Mouse (Mus musculus): ENCODE measurements at regions not wholly inside any gene's neighbourhood (a gene's known extent, or its start where the extent isn't known, plus 50 kb on each side); places are given as distances from the start of the nearest gene placed in this dataset.

DNA sequence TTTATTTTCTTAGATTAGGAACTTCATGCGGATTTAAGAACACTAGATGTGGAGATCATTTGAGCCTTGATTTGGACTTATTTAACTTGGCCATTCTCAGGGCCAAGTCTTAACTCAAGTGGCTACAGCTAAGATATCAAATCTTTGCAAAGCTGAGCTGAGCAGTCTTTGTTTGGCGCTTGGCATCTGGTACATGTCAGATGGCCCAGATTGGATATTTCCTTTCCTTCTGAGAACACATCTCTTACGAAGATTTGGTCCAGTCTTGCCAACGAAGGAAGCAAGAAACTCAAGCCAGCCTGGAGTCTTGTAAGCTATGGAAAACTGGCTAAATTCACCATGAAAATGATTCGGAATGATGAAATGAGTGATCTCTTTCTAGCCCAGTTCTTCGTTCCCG lies 59.1 kb upstream of the Cdc42ep3 start:
- WGBS = 92% methylated on average over 7 of the region's 7 CpGs
- no peaks in the 10 kb centered on the region for H3K27me3 ChIP-seq (ENCODE audit: low read depth, poor library complexity, severe bottlenecking)
- no peaks in the 10 kb centered on the region for H3K36me3 ChIP-seq
- no peaks in the 10 kb centered on the region for H3K9me3 ChIP-seq (replicated peaks)
- no peak for DNase-seq (ENCODE audit: low spot score)
- no peak overlapping the region for H3K27ac ChIP-seq
- no peak overlapping the region for H3K4me3 ChIP-seq
- H3K4me1 ChIP-seq = no peaks in the 10 kb centered on the region

DNA sequence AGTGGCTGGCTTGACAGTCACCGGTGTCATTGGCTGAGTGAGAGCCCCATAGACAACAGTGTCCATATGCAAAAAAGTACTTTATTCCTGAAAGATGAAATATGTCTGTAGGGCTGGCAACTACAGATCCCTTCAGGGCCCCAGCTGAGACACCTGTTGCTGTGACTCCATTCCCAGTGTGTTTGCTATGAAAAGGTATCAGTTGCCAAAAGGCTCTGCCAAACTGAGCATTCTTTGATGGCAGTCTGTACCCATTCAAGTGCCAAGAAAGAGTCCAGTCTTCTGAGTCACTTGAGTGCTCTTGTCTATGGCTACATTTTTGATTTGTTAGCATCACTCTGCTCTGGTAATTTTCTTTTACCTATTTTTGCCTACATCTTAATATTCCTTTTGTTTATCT lies 63.1 kb upstream of the Cdc42ep3 start:
- Histone ChIP-seq H3K4me3 (no peak overlapping the region), H3K36me3 (no peaks in the 10 kb centered on the region), H3K9me3 (replicated peaks) (no peaks in the 10 kb centered on the region), H3K27me3 (ENCODE audit: low read depth, poor library complexity, severe bottlenecking) (no peaks in the 10 kb centered on the region), H3K4me1 (no peaks in the 10 kb centered on the region), H3K27ac (no peak overlapping the region)
- WGBS = 97% methylated on average over 1 of the region's 1 CpGs
- DNase-seq (ENCODE audit: low spot score) = peak; percentile 7

DNA sequence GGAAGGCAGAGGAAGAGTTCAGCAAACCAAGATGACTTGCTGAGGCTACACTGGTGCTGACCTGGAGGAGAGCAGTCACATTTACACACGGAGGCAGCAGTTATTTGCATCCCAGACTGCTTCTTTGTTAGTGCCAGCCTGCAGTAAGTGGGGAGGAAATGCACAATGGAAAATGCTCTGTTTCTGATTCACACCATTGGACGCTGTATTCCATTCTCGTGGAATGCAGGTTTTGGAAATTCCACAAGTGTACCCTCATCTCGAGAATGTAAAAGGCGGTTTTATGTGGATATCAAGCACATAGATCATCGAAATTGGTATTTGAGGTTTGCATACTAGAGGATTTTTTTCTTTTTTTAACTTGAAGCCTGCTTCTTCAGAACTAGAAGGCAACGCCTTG lies 66.7 kb upstream of the Cdc42ep3 start:
- Histone ChIP-seq H3K27me3 (ENCODE audit: low read depth, poor library complexity, severe bottlenecking) (no peaks in the 10 kb centered on the region), H3K9me3 (replicated peaks) (no peaks in the 10 kb centered on the region), H3K4me3 (no peak overlapping the region), H3K27ac (no peak overlapping the region), H3K36me3 (no peaks in the 10 kb centered on the region), H3K4me1 (no peaks in the 10 kb centered on the region)
- 79% methylated on average over 7 of the region's 7 CpGs for WGBS
- no peak for DNase-seq (ENCODE audit: low spot score)

DNA sequence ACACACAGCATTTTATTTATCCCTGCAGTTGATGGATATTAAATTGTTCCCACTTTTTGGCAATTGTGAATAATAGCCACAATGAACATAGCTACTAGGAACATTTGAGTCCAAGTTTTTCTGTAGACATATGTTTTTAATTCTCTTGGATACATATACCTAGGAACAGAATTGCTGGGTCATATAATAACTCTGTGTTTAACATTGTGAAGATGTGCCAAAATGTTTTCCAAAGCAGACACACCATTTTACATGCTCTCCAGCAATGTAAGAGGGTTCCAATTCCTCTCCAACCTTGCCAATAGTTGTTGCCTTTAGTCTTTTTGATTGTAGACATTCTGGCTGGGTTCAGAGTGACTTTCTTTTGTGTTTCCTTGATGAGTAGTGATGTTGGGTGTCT lies 84.3 kb upstream of the Cdc42ep3 start:
- Histone ChIP-seq H3K4me1 (no peaks in the 10 kb centered on the region), H3K9me3 (replicated peaks) (no peaks in the 10 kb centered on the region), H3K27ac (no peak overlapping the region), H3K36me3 (no peaks in the 10 kb centered on the region), H3K4me3 (no peak overlapping the region), H3K27me3 (ENCODE audit: low read depth, poor library complexity, severe bottlenecking) (no peaks in the 10 kb centered on the region)
- no peak for DNase-seq (ENCODE audit: low spot score)

DNA sequence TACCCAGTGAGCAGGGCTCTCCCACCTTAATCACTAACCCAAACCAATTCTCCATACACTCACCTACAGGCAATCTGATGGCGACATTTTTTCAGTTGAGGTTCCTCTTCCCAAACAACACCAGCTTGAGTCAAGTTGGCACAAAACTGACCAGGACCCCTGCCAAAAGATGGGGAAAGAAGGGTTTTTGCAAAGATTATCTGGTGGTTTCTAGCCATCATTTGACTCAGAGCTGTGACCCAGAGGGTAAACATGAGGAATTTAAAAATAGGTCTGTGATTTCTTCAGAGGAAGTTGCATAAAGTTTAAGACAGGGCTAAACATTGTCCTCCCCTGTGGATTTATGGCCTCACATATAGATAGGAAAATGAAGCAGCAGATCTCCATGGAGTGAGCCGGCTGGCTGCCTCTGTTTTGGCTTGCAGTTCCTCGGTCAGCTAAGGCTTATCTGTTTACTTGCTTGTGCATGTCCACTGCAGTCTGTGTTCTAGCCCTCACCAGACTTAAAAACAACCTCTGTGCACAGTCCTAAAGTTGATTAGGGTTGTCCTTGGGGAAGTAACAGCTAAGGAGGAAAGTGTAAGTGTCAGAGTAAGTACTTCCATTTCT lies 87.7 kb upstream of the Cdc42ep3 start:
- 90% methylated on average over 3 of the region's 3 CpGs for WGBS
- Histone ChIP-seq H3K36me3 (no peaks in the 10 kb centered on the region), H3K4me1 (no peaks in the 10 kb centered on the region), H3K27me3 (ENCODE audit: low read depth, poor library complexity, severe bottlenecking) (no peaks in the 10 kb centered on the region), H3K9me3 (replicated peaks) (no peaks in the 10 kb centered on the region), H3K27ac (no peak overlapping the region), H3K4me3 (no peak overlapping the region)
- no peak for DNase-seq (ENCODE audit: low spot score)

DNA sequence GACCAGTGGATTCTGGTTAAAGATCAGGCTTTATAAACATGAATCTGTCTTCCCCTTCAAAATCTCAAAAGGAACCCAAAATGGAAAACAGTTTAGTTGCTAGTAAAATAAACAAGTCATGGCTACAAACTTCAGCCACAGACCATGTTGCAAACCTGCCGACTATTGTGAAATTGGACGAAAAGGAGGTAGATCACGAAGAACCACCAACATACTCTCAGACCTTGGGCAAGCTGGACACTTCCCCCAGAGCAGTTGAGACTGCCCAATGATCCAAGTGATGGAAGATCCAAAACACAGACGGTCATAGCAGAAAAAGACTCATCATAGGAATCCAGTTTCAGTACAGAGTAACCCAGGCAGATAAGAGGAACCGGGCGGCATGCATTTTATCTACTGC lies 92.3 kb upstream of the Cdc42ep3 start:
- H3K27me3 ChIP-seq (ENCODE audit: low read depth, poor library complexity, severe bottlenecking) = no peaks in the 10 kb centered on the region
- H3K4me1 ChIP-seq = peaks cover 8% of the 10 kb centered on the region; the same call in 1 of the 2 replicates
- no peak overlapping the region for H3K27ac ChIP-seq
- H3K9me3 ChIP-seq (replicated peaks) = no peaks in the 10 kb centered on the region
- no peaks in the 10 kb centered on the region for H3K36me3 ChIP-seq
- no peak overlapping the region for H3K4me3 ChIP-seq
- no peak for DNase-seq (ENCODE audit: low spot score)
- 94% methylated on average over 6 of the region's 6 CpGs for WGBS

DNA sequence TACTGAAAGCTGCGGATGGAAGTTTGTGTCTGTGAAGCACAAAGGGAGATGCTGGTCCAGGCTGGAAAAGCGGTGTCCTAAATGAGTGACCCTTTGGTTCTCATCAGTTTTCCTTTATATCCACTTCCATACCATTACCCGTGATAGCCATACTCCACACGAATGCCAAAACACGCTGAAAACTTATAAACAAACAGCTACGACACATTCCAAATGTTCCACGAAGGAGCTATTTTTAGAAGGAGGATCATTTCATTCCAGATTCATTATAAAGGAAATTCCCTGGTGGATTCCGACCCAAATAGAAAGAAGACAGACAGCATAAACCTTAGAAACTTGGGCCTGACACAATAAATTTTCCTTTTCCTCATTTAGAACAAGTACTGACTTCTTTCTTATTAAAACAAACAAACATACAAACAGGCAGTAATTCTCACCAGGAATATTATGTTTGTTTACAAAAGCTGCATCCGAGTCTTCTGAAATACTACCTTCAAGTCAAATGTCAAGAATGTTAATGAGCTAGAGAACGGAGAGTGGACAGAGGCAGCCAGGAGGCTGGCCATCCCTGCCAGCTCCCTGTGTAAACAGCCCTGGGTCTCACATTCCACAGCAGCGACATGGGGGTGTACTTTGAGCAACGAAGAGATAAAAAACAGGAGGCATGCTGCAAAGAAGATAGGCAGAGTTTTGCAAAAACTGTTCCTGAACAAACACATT lies 96.4 kb upstream of the Cdc42ep3 start:
- no peak overlapping the region for H3K27ac ChIP-seq
- H3K4me3 ChIP-seq = no peak overlapping the region
- H3K36me3 ChIP-seq = no peaks in the 10 kb centered on the region
- H3K4me1 ChIP-seq = peaks cover 20% of the 10 kb centered on the region
- no peaks in the 10 kb centered on the region for H3K9me3 ChIP-seq (replicated peaks)
- no peak for DNase-seq (ENCODE audit: low spot score)
- WGBS = 38% methylated on average over 12 of the region's 12 CpGs
- H3K27me3 ChIP-seq (ENCODE audit: low read depth, poor library complexity, severe bottlenecking) = no peaks in the 10 kb centered on the region

DNA sequence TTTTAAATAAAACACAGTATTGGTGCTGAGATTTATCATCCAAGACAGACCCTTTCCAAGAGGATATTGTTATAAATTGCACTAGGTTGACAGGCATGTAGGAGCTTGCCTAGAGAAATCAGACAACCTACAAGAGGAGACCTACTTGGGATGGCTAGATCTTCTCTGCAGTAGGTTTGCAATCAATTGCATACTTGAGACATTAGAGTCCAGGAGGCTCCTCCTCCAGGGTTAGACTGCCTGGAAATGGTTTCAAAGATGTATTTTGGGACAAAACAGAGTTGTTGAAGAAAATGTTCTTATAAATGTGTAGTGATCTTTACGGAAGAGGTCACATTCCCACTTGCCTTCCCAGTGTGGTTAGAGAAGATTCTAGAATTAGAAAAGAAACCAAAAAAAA lies 98.9 kb upstream of the Cdc42ep3 start:
- Histone ChIP-seq H3K36me3 (no peaks in the 10 kb centered on the region), H3K4me3 (no peak overlapping the region), H3K9me3 (replicated peaks) (no peaks in the 10 kb centered on the region), H3K27me3 (ENCODE audit: low read depth, poor library complexity, severe bottlenecking) (no peaks in the 10 kb centered on the region), H3K4me1 (peaks cover 37% of the 10 kb centered on the region), H3K27ac (no peak overlapping the region)
- 89% methylated on average over 1 of the region's 1 CpGs for WGBS
- DNase-seq (ENCODE audit: low spot score) = no peak

GRCm38 (mm10) chr17:79454526-79454925 lies 99.6 kb upstream of the Cdc42ep3 start:
- H3K27ac ChIP-seq = 0 out of 2 replicates have a peak overlapping the region, but pooled peaks have one; percentile 25
- H3K36me3 ChIP-seq = no peaks in the 10 kb centered on the region
- H3K9me3 ChIP-seq (replicated peaks) = no peaks in the 10 kb centered on the region
- no peaks in the 10 kb centered on the region for H3K27me3 ChIP-seq (ENCODE audit: low read depth, poor library complexity, severe bottlenecking)
- peaks cover 41% of the 10 kb centered on the region for H3K4me1 ChIP-seq
- no peak overlapping the region for H3K4me3 ChIP-seq
- no peak for DNase-seq (ENCODE audit: low spot score)
- WGBS = 35% methylated on average over 5 of the region's 5 CpGs

DNA sequence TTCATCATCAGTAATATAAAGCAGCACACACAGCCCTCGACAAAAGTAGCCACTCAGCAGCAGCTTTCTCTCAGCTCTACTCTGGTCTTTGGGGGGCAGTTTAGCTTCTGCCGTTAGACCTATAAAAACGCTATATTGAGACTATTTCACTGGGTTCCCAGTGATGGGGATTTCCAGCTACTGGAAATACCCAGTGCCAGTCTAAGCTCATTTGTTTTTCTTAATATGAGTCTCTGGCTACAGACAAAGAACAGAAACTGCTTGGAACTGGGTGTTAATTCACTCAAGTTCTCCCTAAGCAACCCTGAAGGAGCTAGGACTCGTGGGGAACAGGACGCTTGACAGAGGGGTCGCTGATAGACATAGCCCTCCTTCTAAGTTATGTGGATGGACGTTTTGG lies 100.3 kb upstream of the Cdc42ep3 start:
- no peak for DNase-seq (ENCODE audit: low spot score)
- no peaks in the 10 kb centered on the region for H3K27me3 ChIP-seq (ENCODE audit: low read depth, poor library complexity, severe bottlenecking)
- H3K4me3 ChIP-seq = no peak overlapping the region
- 0 out of 2 replicates have a peak overlapping the region, but pooled peaks have one; percentile 25 for H3K27ac ChIP-seq
- H3K9me3 ChIP-seq (replicated peaks) = no peaks in the 10 kb centered on the region
- H3K4me1 ChIP-seq = peaks cover 48% of the 10 kb centered on the region
- 78% methylated on average over 7 of the region's 7 CpGs for WGBS
- no peaks in the 10 kb centered on the region for H3K36me3 ChIP-seq

DNA sequence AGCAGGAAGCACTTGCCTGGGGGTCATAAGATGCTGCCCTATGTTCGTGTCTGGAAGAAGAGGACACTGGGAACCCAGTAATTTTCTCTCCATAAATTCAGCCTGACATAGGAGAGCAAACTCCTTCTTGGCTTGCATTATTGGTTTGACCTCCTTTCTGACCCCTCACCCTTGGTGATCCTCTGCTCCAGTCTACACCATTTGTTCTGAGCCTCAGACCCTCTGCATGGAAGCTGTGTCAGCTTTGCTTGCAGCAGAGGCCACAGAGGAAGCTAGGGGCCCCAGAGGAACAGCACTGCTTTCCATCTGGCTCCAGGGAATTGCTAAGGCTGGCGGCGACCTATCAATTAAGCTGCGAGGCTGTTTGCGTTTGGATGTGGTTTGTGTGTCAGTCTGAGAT lies 102.7 kb upstream of the Cdc42ep3 start:
- DNase-seq (ENCODE audit: low spot score) = peak; percentile 49
- Histone ChIP-seq H3K36me3 (no peaks in the 10 kb centered on the region), H3K27ac (peak overlapping the region; percentile 47; the same call in 1 of the 2 replicates), H3K27me3 (ENCODE audit: low read depth, poor library complexity, severe bottlenecking) (no peaks in the 10 kb centered on the region), H3K9me3 (replicated peaks) (no peaks in the 10 kb centered on the region), H3K4me3 (no peak overlapping the region), H3K4me1 (peaks cover 49% of the 10 kb centered on the region)
- 3% methylated on average over 5 of the region's 5 CpGs for WGBS

DNA sequence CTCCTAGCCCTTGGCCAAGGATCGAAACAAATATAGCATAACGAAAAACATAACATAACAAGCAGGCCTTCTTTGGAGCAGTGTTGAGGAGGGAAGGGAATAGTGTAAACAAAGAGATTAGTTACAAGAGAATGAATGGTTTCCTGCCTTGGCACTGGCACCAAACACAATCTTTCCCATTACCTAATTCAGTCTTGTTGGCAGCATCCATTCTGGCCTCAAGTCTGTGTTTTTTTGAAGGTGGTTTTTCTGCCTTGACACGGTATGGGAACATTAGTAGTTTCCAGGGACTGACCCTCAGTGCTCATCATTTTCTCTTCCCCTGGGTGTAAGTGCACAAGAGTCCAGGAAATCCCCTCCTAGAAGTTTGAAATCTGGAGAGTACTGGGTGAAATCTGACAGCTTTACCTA lies 106.8 kb upstream of the Cdc42ep3 start:
- Histone ChIP-seq H3K9me3 (replicated peaks) (no peaks in the 10 kb centered on the region), H3K27me3 (ENCODE audit: low read depth, poor library complexity, severe bottlenecking) (no peaks in the 10 kb centered on the region), H3K36me3 (no peaks in the 10 kb centered on the region), H3K27ac (no peak overlapping the region), H3K4me1 (peaks cover 37% of the 10 kb centered on the region), H3K4me3 (no peak overlapping the region)
- no peak for DNase-seq (ENCODE audit: low spot score)
- WGBS = 79% methylated on average over 3 of the region's 3 CpGs

DNA sequence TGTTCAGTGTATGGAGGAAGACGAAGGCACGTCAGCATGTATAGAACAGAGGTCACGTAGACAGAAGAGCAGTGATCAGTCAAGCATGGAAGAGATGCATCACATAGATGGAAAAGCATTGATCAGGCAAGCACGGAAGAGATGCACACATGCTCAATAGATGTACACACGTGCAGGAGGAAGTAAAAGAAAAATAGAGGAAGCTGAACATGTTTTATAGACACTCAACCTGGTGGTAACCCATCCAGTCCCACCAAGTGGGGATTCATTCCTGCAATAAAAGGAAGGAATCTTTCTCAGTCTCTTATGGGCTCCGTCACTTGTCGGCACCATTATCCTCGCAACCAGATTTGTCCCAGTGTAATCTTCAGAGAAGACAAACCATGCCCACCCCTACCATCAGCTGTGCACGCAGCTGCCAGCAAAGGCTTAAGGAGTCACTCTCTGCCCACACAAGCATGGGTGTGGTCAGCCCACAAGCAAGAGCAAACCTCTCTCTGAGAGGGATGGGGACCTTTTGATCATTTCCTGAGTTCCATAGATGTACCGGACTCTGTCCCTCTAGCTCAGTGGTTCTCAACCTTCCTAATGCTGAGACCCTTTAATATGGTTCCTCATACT lies 108.3 kb upstream of the Cdc42ep3 start:
- DNase-seq (ENCODE audit: low spot score) = no peak
- no peaks in the 10 kb centered on the region for H3K27me3 ChIP-seq (ENCODE audit: low read depth, poor library complexity, severe bottlenecking)
- H3K36me3 ChIP-seq = no peaks in the 10 kb centered on the region
- H3K4me1 ChIP-seq = peaks cover 25% of the 10 kb centered on the region
- 93% methylated on average over 10 of the region's 10 CpGs for WGBS
- no peak overlapping the region for H3K4me3 ChIP-seq
- no peaks in the 10 kb centered on the region for H3K9me3 ChIP-seq (replicated peaks)
- no peak overlapping the region for H3K27ac ChIP-seq

Data from limb, embryonic 10.5 days (tissue).